Mouse (Mus musculus): ENCODE results near the gene Ttl.

DNA sequence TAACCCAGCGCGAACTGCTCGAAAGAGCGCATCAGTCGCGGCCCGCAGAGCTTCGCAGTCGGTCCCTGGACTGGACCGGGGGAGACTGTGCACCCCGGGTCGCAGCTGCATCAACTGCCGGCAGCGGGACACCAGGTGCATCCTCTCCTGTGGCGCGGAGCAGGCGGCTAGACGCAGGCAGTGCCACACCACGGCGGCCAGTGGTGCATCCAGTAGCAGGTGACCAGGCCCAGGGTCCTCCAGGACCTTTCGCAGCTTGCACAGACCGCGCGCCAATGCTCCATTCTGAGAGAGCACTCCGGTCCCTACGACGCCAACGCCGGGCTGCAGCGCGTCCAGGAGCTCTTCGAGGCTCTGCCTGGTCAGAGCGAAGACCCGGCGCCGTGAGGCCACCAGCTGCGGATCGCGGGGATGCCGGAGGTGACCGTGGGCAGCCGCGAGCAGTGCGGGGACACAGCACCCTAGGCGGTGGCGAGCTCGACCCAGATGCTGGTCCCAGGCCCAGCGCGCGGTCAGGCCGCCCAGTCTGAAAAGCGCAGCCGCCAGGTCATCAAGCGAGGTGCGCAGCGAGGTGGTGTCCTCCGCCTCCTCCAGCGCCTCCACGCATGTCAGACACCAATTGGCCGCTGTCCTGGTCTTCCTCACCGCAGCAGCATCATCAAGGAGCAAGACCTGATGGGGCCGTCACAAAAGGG lies 26.7 kb upstream of the Ttl start:
- TF ChIP-seq CTCF (IDR thresholded peaks at IDR 0.05; ENCODE audit: borderline replicate concordance, control insufficient read depth, extremely low read depth, insufficient read depth, low read length, poor library complexity) = no peak
- TF ChIP-seq POLR2A (IDR thresholded peaks at IDR 0.05; ENCODE audit: control insufficient read depth, extremely low read depth, insufficient read depth, low read length, poor library complexity) = no peak
